Mouse (Mus musculus) liver, adult 2 months (tissue): ENCODE measurements around the gene Galnt18.

Experiments used
- CTCF ChIP-seq: fragments of 200-500 bp; IDR thresholded peaks from 2 replicates; pipeline ENCODE4 v1.5.1; 2011; ENCODE audit warnings: low read depth, low read length, control low read depth
- POLR2A ChIP-seq: fragments of 200-500 bp; IDR thresholded peaks from 2 replicates; pipeline ENCODE4 v1.6.1; 2011; ENCODE audit warnings: low read length, control low read depth; ENCODE audit not compliant: insufficient read depth; ENCODE audit errors: extremely low read depth

DNA sequence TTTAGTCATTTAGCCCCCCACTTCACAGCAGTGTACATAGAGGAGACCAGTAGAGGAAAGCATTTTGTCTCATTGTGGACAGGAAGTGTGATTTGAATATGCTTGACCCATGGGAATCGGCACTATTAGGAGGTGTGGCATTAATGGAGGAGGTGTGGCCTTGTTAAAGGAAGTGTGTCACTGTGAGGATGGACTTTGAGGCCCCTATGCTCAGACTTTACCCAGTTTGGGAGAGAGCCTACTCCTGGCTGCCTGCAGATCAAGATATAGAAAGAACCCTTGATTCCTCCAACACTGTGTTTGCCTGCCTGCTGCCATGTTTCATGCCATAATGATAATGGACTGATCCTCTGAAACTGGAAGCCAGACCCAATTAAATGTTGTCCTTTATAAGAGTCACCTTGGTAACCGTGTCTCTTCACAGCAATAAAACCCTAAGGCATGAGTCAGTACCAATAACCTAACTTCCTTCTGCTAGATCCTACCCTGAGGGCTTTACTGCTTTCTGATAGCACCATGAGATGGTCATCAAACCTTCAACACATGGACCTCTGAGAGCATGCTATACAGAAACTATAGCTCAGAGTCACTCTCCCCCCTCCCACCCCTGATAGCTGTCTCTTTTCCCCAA is 175.1 kb downstream of the Galnt18 start:
- TF ChIP-seq CTCF: no peak
- no peak for TF ChIP-seq POLR2A
